Mouse (Mus musculus) embryonic fibroblast, embryonic 13.5 days (primary cell): ENCODE measurements around the gene Kcnj12.

Experiments used
- CTCF ChIP-seq: IDR thresholded peaks from 2 replicates; pipeline ENCODE4 v1.5.1; 2011; ENCODE audit warnings: mild to moderate bottlenecking, control low read depth, low read length, moderate library complexity, borderline replicate concordance; ENCODE audit not compliant: insufficient read depth
- POLR2A ChIP-seq: IDR thresholded peaks from 2 replicates; pipeline ENCODE4 v1.6.1; 2011; ENCODE audit warnings: low read depth, mild to moderate bottlenecking, control low read depth, low read length, moderate library complexity

- TF ChIP-seq CTCF (no peak), POLR2A (no peak)
These were observed 6.9 kb downstream of the Kcnj12 start for GRCm38 (mm10) chr11:61029116-61029740.
